ENCODE assay signal across 8 mouse cellular contexts in genomic region chr6:121272075-121272800, GRCm38 (mm10). TPM values are rescaled to one million over a fixed set of nuclear protein-coding genes. Genes with fewer than 3 reads are reported as not detected.
DNase-seq lines count a peak whose midpoint lies in the region; ATAC-seq and TF ChIP-seq lines count a peak whose summit lies in the region.

No protein-coding gene starts in this region.

- 11% methylated on average over 17 of the region's 17 CpGs for WGBS in heart, embryonic 12.5 days
- WGBS in kidney, postnatal 0 days = 7% methylated on average over 17 of the region's 17 CpGs
- 8% methylated on average over 17 of the region's 17 CpGs for WGBS in liver, embryonic 11.5 days
- 13% methylated on average over 17 of the region's 17 CpGs for WGBS in stomach, embryonic 14.5 days

- DNase-seq in CD4-positive helper T cell, adult 2 months (ENCODE audit: low read depth, low spot score) = peak; percentile 86
- DNase-seq in brain, adult 2 months (ENCODE audit: low read depth, low spot score) = peak; percentile 88
- DNase-seq in kidney, postnatal 0 days (ENCODE audit: low spot score) = peak; percentile 94
- DNase-seq in liver, embryonic 11.5 days (ENCODE audit: low spot score) = peak; percentile 61
- peak; percentile 91 for DNase-seq in naive thymus-derived CD4-positive, alpha-beta T cell, adult 2 months (ENCODE audit: low read depth)

- H3K27ac ChIP-seq in heart, embryonic 12.5 days (ENCODE audit: poor library complexity, severe bottlenecking) = peak overlapping the region; percentile 49; the same call in 1 of the 2 replicates
- peak overlapping the region; percentile 60 for H3K27ac ChIP-seq in kidney, postnatal 0 days
- peak overlapping the region; percentile 48 for H3K27ac ChIP-seq in liver, embryonic 11.5 days (ENCODE audit: low read depth, low read length)
- peak overlapping the region; percentile 76; the same call in 1 of the 2 replicates for H3K27ac ChIP-seq in stomach, embryonic 14.5 days (ENCODE audit: low read length)

- TF ChIP-seq CTCF in kidney, postnatal 0 days (IDR thresholded peaks at IDR 0.05; ENCODE audit: low read depth) = peak; percentile 97

- H3K27me3 ChIP-seq in heart, embryonic 12.5 days (replicated peaks) = no peaks in the 10 kb centered on the region; the same call in 1 of the 2 replicates
- no peaks in the 10 kb centered on the region for H3K27me3 ChIP-seq in kidney, postnatal 0 days (ENCODE audit: insufficient read depth, low read length)
- no peaks in the 10 kb centered on the region for H3K27me3 ChIP-seq in liver, embryonic 11.5 days (replicated peaks; ENCODE audit: control insufficient read depth, insufficient read depth, low read length)
- no peaks in the 10 kb centered on the region for H3K27me3 ChIP-seq in stomach, embryonic 14.5 days (ENCODE audit: control insufficient read depth, insufficient read depth, low read length)

- H3K9me3 ChIP-seq in heart, embryonic 12.5 days (replicated peaks) = no peaks in the 10 kb centered on the region
- H3K9me3 ChIP-seq in kidney, postnatal 0 days (replicated peaks; ENCODE audit: low read length) = no peaks in the 10 kb centered on the region
- no peaks in the 10 kb centered on the region for H3K9me3 ChIP-seq in liver, embryonic 11.5 days (ENCODE audit: control insufficient read depth, low read length)
- H3K9me3 ChIP-seq in stomach, embryonic 14.5 days (ENCODE audit: control insufficient read depth, low read depth, low read length) = no peaks in the 10 kb centered on the region

- no peaks in the 10 kb centered on the region for H3K4me1 ChIP-seq in heart, embryonic 12.5 days (replicated peaks)
- H3K4me1 ChIP-seq in kidney, postnatal 0 days (replicated peaks; ENCODE audit: insufficient read depth, low read length) = no peaks in the 10 kb centered on the region
- H3K4me1 ChIP-seq in liver, embryonic 11.5 days (replicated peaks; ENCODE audit: control insufficient read depth, insufficient read depth, low read length) = no peaks in the 10 kb centered on the region
- no peaks in the 10 kb centered on the region for H3K4me1 ChIP-seq in stomach, embryonic 14.5 days (ENCODE audit: control insufficient read depth, insufficient read depth, low read length)

- no peak overlapping the region for H3K9ac ChIP-seq in heart, embryonic 12.5 days
- peak overlapping the region; percentile 25; the same call in 1 of the 2 replicates for H3K9ac ChIP-seq in kidney, postnatal 0 days (ENCODE audit: low read depth, low read length)
- H3K9ac ChIP-seq in liver, embryonic 11.5 days (ENCODE audit: low read depth, low read length) = 0 out of 2 replicates have a peak overlapping the region, but pooled peaks have one; percentile 38
- no peak overlapping the region for H3K9ac ChIP-seq in stomach, embryonic 14.5 days (replicated peaks; ENCODE audit: low read depth, low read length)

- peak overlapping the region; percentile 84 for H3K4me2 ChIP-seq in heart, embryonic 12.5 days
- H3K4me2 ChIP-seq in kidney, postnatal 0 days (ENCODE audit: low read length) = peak overlapping the region; percentile 60
- H3K4me2 ChIP-seq in liver, embryonic 11.5 days = peak overlapping the region; percentile 91
- H3K4me2 ChIP-seq in stomach, embryonic 14.5 days (replicated peaks; ENCODE audit: low read depth, low read length) = peak overlapping the region; percentile 55

- H3K4me3 ChIP-seq in heart, embryonic 12.5 days = peak overlapping the region; percentile 53
- peak overlapping the region; percentile 44 for H3K4me3 ChIP-seq in kidney, postnatal 0 days (replicated peaks; ENCODE audit: low read depth, low read length)
- peak overlapping the region; percentile 67 for H3K4me3 ChIP-seq in liver, embryonic 11.5 days (ENCODE audit: low read depth, low read length)
- H3K4me3 ChIP-seq in stomach, embryonic 14.5 days (ENCODE audit: low read depth, low read length) = peak overlapping the region; percentile 34

- no peaks in the 10 kb centered on the region for H3K36me3 ChIP-seq in heart, embryonic 12.5 days
- no peaks in the 10 kb centered on the region for H3K36me3 ChIP-seq in kidney, postnatal 0 days (ENCODE audit: insufficient read depth, low read length)
- H3K36me3 ChIP-seq in liver, embryonic 11.5 days (ENCODE audit: control insufficient read depth, insufficient read depth, low read length) = no peaks in the 10 kb centered on the region
- H3K36me3 ChIP-seq in stomach, embryonic 14.5 days (ENCODE audit: control insufficient read depth, insufficient read depth, low read length) = no peaks in the 10 kb centered on the region

- peak; percentile 90 for ATAC-seq in erythroblast, adult 5-6 weeks (replicated peaks; ENCODE audit: low FRiP score, poor library complexity, severe bottlenecking)
- ATAC-seq in heart, embryonic 12.5 days (ENCODE audit: insufficient number of reproducible peaks, low FRiP score) = peak; percentile 88
- ATAC-seq in kidney, postnatal 0 days (replicated peaks; ENCODE audit: low FRiP score, low read depth) = peak; percentile 91
- ATAC-seq in liver, embryonic 11.5 days (replicated peaks; ENCODE audit: low FRiP score) = peak; percentile 87
- peak; percentile 83 for ATAC-seq in stomach, embryonic 14.5 days (ENCODE audit: insufficient number of reproducible peaks, insufficient read depth, low FRiP score, low read depth)

RNA-seq across cellular contexts. Expression of gene Usp18, which starts 26.5 kb away (rescaled TPM):
- 18.8 and 38.2 TPM in 2 replicates for total RNA-seq in erythroblast, adult 5-6 weeks (2015; ENCODE audit: low replicate concordance)
- 26.9 and 27.9 TPM in 2 replicates for total RNA-seq in erythroblast, adult 5-6 weeks (2017; ENCODE audit: low replicate concordance)
- polyA plus RNA-seq in heart, embryonic 12.5 days (2016; fragmentation: Nextera tagmentation; extraction: Ambion mirVana) = 1.5 and 1.8 TPM in 2 replicates
- 8.3 and 12.0 TPM in 2 replicates for polyA plus RNA-seq in kidney, postnatal 0 days (2015; fragmentation: Nextera tagmentation; extraction: Ambion mirVana)
- polyA plus RNA-seq in liver, embryonic 11.5 days (2014; fragmentation: Nextera tagmentation; extraction: Ambion mirVana) = 3.6 and 5.5 TPM in 2 replicates
- polyA plus RNA-seq in stomach, embryonic 14.5 days (2014; fragmentation: Nextera tagmentation; extraction: Ambion mirVana) = 2.8 and 3.5 TPM in 2 replicates

RNA-seq across cellular contexts. Expression of gene Slc6a13, which starts 27.8 kb away (rescaled TPM):
- total RNA-seq in erythroblast, adult 5-6 weeks (2015; ENCODE audit: low replicate concordance) = 1.7 and 3.1 TPM in 2 replicates
- 0.56 and 1.4 TPM in 2 replicates for total RNA-seq in erythroblast, adult 5-6 weeks (2017; ENCODE audit: low replicate concordance)
- 6.9 and 8.7 TPM in 2 replicates for polyA plus RNA-seq in heart, embryonic 12.5 days (2016; fragmentation: Nextera tagmentation; extraction: Ambion mirVana)
- 43.8 and 47.6 TPM in 2 replicates for polyA plus RNA-seq in kidney, postnatal 0 days (2015; fragmentation: Nextera tagmentation; extraction: Ambion mirVana)
- 17.6 and 18.7 TPM in 2 replicates for polyA plus RNA-seq in liver, embryonic 11.5 days (2014; fragmentation: Nextera tagmentation; extraction: Ambion mirVana)
- polyA plus RNA-seq in stomach, embryonic 14.5 days (2014; fragmentation: Nextera tagmentation; extraction: Ambion mirVana) = 0.55 and 1.9 TPM in 2 replicates

Comparison
In these comparisons a context has a peak if more than half of its experiments do, and no peak if none do; other contexts are left out.
1. Peak in every context shown above with its lines: DNase-seq, ATAC-seq, H3K4me3 ChIP-seq and H3K27ac ChIP-seq.
2. H3K9ac ChIP-seq: peak in kidney, postnatal 0 days (single experiment) and liver, embryonic 11.5 days (single experiment); none in heart, embryonic 12.5 days (single experiment) and stomach, embryonic 14.5 days (single experiment).